Mouse (Mus musculus): Measurements from ENCODE around the gene Txn2. TPM values are rescaled to one million over a fixed set of nuclear protein-coding genes. Genes with fewer than 3 reads are reported as not detected.

The Txn2 gene
- polyA plus RNA-seq, 1 experiment = 225 TPM

DNA sequence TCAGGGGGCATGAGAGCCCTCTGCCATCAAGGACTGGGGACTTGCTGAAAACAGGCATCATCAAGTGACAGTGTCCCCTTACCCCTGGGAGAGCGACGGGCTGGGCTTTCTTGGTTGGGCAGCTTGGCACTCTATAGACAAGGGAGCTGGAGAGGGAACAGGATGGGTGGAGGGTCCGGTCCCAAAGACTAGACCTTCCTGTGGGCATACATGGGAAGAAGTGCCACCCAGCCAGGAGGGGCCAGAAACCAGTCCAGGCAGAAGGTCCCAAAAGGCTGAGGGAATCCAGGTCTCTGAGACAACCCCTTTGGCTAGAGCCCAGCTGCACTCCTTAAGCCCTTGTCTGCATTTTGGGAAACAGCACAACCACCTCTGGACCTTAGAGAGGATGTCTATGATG is 14.3 kb downstream of the Txn2 start:
- no peaks in the 10 kb centered on the region for H3K27me3 ChIP-seq (ENCODE audit: control insufficient read depth, insufficient read depth, low read length)
- no peak overlapping the region for H3K4me3 ChIP-seq (replicated peaks; ENCODE audit: insufficient read depth, low read depth, low read length)
- 88% methylated on average over 3 of the region's 3 CpGs for WGBS
- no peak overlapping the region for H3K27ac ChIP-seq (ENCODE audit: insufficient read depth, low read length)
- no peak for TF ChIP-seq CTCF (IDR thresholded peaks at IDR 0.05; ENCODE audit: borderline replicate concordance, insufficient read depth, low read depth, low read length)
- no peak for TF ChIP-seq POLR2A (IDR thresholded peaks at IDR 0.05; ENCODE audit: borderline replicate concordance, insufficient read depth, low read length)
- no peaks in the 10 kb centered on the region for H3K4me1 ChIP-seq (ENCODE audit: control insufficient read depth, insufficient read depth, low read length)
- DNase-seq = no peak

GRCm38 (mm10) chr15:77913054-77913453 is 15.8 kb downstream of the Txn2 start:
- no peaks in the 10 kb centered on the region for H3K27me3 ChIP-seq (ENCODE audit: control insufficient read depth, insufficient read depth, low read length)
- H3K4me1 ChIP-seq (ENCODE audit: control insufficient read depth, insufficient read depth, low read length) = no peaks in the 10 kb centered on the region
- no peak overlapping the region for H3K4me3 ChIP-seq (replicated peaks; ENCODE audit: insufficient read depth, low read depth, low read length)
- no peak for TF ChIP-seq POLR2A (IDR thresholded peaks at IDR 0.05; ENCODE audit: borderline replicate concordance, insufficient read depth, low read length)
- TF ChIP-seq CTCF (IDR thresholded peaks at IDR 0.05; ENCODE audit: borderline replicate concordance, insufficient read depth, low read depth, low read length) = no peak
- 78% methylated on average over 8 of the region's 8 CpGs for WGBS
- no peak for DNase-seq
- H3K27ac ChIP-seq (ENCODE audit: insufficient read depth, low read length) = no peak overlapping the region

- no peaks in the 10 kb centered on the region for H3K27me3 ChIP-seq (ENCODE audit: control insufficient read depth, insufficient read depth, low read length)
- no peak for DNase-seq
- H3K27ac ChIP-seq (ENCODE audit: insufficient read depth, low read length) = no peak overlapping the region
- H3K4me3 ChIP-seq (replicated peaks; ENCODE audit: insufficient read depth, low read depth, low read length) = no peak overlapping the region
- no peaks in the 10 kb centered on the region for H3K4me1 ChIP-seq (ENCODE audit: control insufficient read depth, insufficient read depth, low read length)
- WGBS = 69% methylated on average over 7 of the region's 7 CpGs
- TF ChIP-seq POLR2A (IDR thresholded peaks at IDR 0.05; ENCODE audit: borderline replicate concordance, insufficient read depth, low read length) = no peak
- TF ChIP-seq CTCF (IDR thresholded peaks at IDR 0.05; ENCODE audit: borderline replicate concordance, insufficient read depth, low read depth, low read length) = no peak
Measured at GRCm38 (mm10) chr15:77912585-77912984, 16.2 kb downstream of the Txn2 start.

- no peaks in the 10 kb centered on the region for H3K27me3 ChIP-seq (ENCODE audit: control insufficient read depth, insufficient read depth, low read length)
- no peak overlapping the region for H3K4me3 ChIP-seq (replicated peaks; ENCODE audit: insufficient read depth, low read depth, low read length)
- no peaks in the 10 kb centered on the region for H3K4me1 ChIP-seq (ENCODE audit: control insufficient read depth, insufficient read depth, low read length)
- no peak for DNase-seq
- TF ChIP-seq POLR2A (IDR thresholded peaks at IDR 0.05; ENCODE audit: borderline replicate concordance, insufficient read depth, low read length) = no peak
- TF ChIP-seq CTCF (IDR thresholded peaks at IDR 0.05; ENCODE audit: borderline replicate concordance, insufficient read depth, low read depth, low read length) = no peak
- 67% methylated on average over 5 of the region's 5 CpGs for WGBS
- H3K27ac ChIP-seq (ENCODE audit: insufficient read depth, low read length) = no peak overlapping the region
Measured at GRCm38 (mm10) chr15:77912048-77912447, 16.8 kb downstream of the Txn2 start.

GRCm38 (mm10) chr15:77911065-77911464 is 17.7 kb downstream of the Txn2 start:
- Histone ChIP-seq H3K4me1 (ENCODE audit: control insufficient read depth, insufficient read depth, low read length) (no peaks in the 10 kb centered on the region), H3K4me3 (replicated peaks; ENCODE audit: insufficient read depth, low read depth, low read length) (no peak overlapping the region), H3K27ac (ENCODE audit: insufficient read depth, low read length) (no peak overlapping the region), H3K27me3 (ENCODE audit: control insufficient read depth, insufficient read depth, low read length) (no peaks in the 10 kb centered on the region; the same call in 1 of the 2 replicates)
- WGBS = 37% methylated on average over 2 of the region's 2 CpGs
- no peak for DNase-seq
- TF ChIP-seq POLR2A (IDR thresholded peaks at IDR 0.05; ENCODE audit: borderline replicate concordance, insufficient read depth, low read length) (no peak), CTCF (IDR thresholded peaks at IDR 0.05; ENCODE audit: borderline replicate concordance, insufficient read depth, low read depth, low read length) (no peak)

- Histone ChIP-seq H3K27ac (ENCODE audit: insufficient read depth, low read length) (no peak overlapping the region), H3K27me3 (ENCODE audit: control insufficient read depth, insufficient read depth, low read length) (no peaks in the 10 kb centered on the region; the same call in 1 of the 2 replicates), H3K4me1 (ENCODE audit: control insufficient read depth, insufficient read depth, low read length) (no peaks in the 10 kb centered on the region; the same call in 1 of the 2 replicates), H3K4me3 (replicated peaks; ENCODE audit: insufficient read depth, low read depth, low read length) (no peak overlapping the region)
- TF ChIP-seq CTCF (IDR thresholded peaks at IDR 0.05; ENCODE audit: borderline replicate concordance, insufficient read depth, low read depth, low read length) (no peak), POLR2A (IDR thresholded peaks at IDR 0.05; ENCODE audit: borderline replicate concordance, insufficient read depth, low read length) (no peak)
- WGBS = 79% methylated on average over 9 of the region's 9 CpGs
- DNase-seq = no peak
Measured at GRCm38 (mm10) chr15:77907646-77908518, 20.9 kb downstream of the Txn2 start.

GRCm38 (mm10) chr15:77906545-77906944 is 22.3 kb downstream of the Txn2 start:
- 83% methylated on average over 10 of the region's 10 CpGs for WGBS
- TF ChIP-seq CTCF (IDR thresholded peaks at IDR 0.05; ENCODE audit: borderline replicate concordance, insufficient read depth, low read depth, low read length) = no peak
- no peak for TF ChIP-seq POLR2A (IDR thresholded peaks at IDR 0.05; ENCODE audit: borderline replicate concordance, insufficient read depth, low read length)
- no peaks in the 10 kb centered on the region; the same call in 1 of the 2 replicates for H3K27me3 ChIP-seq (ENCODE audit: control insufficient read depth, insufficient read depth, low read length)
- H3K4me3 ChIP-seq (replicated peaks; ENCODE audit: insufficient read depth, low read depth, low read length) = no peak overlapping the region
- H3K4me1 ChIP-seq (ENCODE audit: control insufficient read depth, insufficient read depth, low read length) = no peaks in the 10 kb centered on the region; the same call in 1 of the 2 replicates
- H3K27ac ChIP-seq (ENCODE audit: insufficient read depth, low read length) = no peak overlapping the region
- no peak for DNase-seq

DNA sequence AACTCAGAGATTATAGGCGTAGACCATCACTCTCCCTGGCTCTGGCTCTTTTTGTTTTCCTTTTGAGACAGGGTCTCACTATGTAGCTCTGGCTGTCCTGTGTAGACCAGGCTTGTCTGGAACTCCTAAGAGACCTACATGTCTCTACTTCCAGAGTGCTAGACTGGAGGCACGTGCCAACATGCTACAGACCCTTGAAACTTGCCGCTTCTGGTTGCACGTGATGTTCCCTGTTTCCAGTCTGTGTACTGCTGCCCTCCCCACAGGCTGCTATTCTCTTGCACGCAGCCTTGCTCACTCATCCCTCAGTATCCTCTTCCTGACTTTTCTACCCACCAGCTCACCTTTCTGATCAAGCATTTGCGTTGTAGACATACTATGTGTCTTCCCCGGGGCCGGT is 22.7 kb downstream of the Txn2 start:
- no peak for TF ChIP-seq POLR2A (IDR thresholded peaks at IDR 0.05; ENCODE audit: borderline replicate concordance, insufficient read depth, low read length)
- TF ChIP-seq CTCF (IDR thresholded peaks at IDR 0.05; ENCODE audit: borderline replicate concordance, insufficient read depth, low read depth, low read length) = no peak

More for the DNA sequence above, 22.7 kb downstream of the Txn2 start:
- Histone ChIP-seq H3K27me3 (ENCODE audit: control insufficient read depth, insufficient read depth, low read length) (no peaks in the 10 kb centered on the region; the same call in 1 of the 2 replicates), H3K4me3 (replicated peaks; ENCODE audit: insufficient read depth, low read depth, low read length) (no peak overlapping the region), H3K27ac (ENCODE audit: insufficient read depth, low read length) (no peak overlapping the region), H3K4me1 (ENCODE audit: control insufficient read depth, insufficient read depth, low read length) (no peaks in the 10 kb centered on the region; the same call in 1 of the 2 replicates)
- WGBS = 89% methylated on average over 8 of the region's 8 CpGs
- no peak for DNase-seq
